Mouse (Mus musculus) liver, adult 2 months (tissue): ENCODE data around the gene Hrh2.
A peak's percentile ranks its signal among the peaks of the same experiment; 100 is the strongest.

ENCODE experiments used
- CTCF ChIP-seq: fragments of 200-500 bp; IDR thresholded peaks from 2 replicates; pipeline ENCODE4 v1.5.1; 2011; ENCODE audit warnings: low read depth, low read length, control low read depth
- POLR2A ChIP-seq: fragments of 200-500 bp; IDR thresholded peaks from 2 replicates; pipeline ENCODE4 v1.6.1; 2011; ENCODE audit warnings: low read length, control low read depth; ENCODE audit not compliant: insufficient read depth; ENCODE audit errors: extremely low read depth

- peak; percentile 53 for TF ChIP-seq CTCF
- TF ChIP-seq POLR2A = no peak
Observed at GRCm38 (mm10) chr13:54227916-54228483, 36.1 kb downstream of the Hrh2 start.
